Mouse (Mus musculus) embryonic fibroblast, embryonic 13.5 days (primary cell): ENCODE data around the gene Gm9970.

Source experiments
- CTCF ChIP-seq: IDR thresholded peaks from 2 replicates; pipeline ENCODE4 v1.5.1; 2011; ENCODE audit warnings: mild to moderate bottlenecking, control low read depth, low read length, moderate library complexity, borderline replicate concordance; ENCODE audit not compliant: insufficient read depth
- POLR2A ChIP-seq: IDR thresholded peaks from 2 replicates; pipeline ENCODE4 v1.6.1; 2011; ENCODE audit warnings: low read depth, mild to moderate bottlenecking, control low read depth, low read length, moderate library complexity

DNA sequence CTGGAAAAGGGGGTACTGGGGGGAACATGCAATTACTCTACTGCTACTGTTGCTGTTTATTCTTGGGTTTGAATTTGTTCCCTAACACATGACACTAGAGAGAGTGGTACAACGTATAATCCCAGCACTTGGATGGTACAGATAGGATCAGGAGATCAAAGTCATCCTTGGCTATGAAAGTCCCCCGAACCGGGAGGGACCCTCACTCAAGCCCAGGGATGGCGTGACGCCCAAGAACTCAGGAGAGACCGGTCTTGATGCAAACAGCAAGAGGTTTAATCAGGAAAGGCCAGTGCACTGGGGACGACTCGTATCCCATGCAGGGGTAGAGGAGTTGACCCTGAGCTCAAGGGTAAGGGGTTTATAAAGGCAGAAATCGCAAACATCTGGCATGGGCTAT lies 18.3 kb downstream of the Gm9970 start:
- TF ChIP-seq CTCF: no peak
- no peak for TF ChIP-seq POLR2A
